Mouse (Mus musculus) brain, embryonic 14.5 days (tissue): ENCODE results near the gene Plekhb2.

ENCODE experiments used
- CTCF ChIP-seq: fragments of 200-500 bp; IDR thresholded peaks from 2 replicates; pipeline ENCODE4 v1.5.1; 2012; ENCODE audit warnings: inconsistent platforms, mild to moderate bottlenecking, moderate library complexity, borderline replicate concordance; ENCODE audit not compliant: insufficient read depth, insufficient read length; ENCODE audit errors: extremely low read depth
- POLR2A ChIP-seq: fragments of 200-500 bp; IDR thresholded peaks from 2 replicates; pipeline ENCODE4 v1.6.1; 2012; ENCODE audit warnings: mild to moderate bottlenecking, inconsistent platforms, borderline replicate concordance; ENCODE audit not compliant: poor library complexity, insufficient read depth, insufficient read length, severe bottlenecking; ENCODE audit errors: extremely low read depth

GRCm38 (mm10) chr1:34852116-34852878, 2.5 kb downstream of the Plekhb2 start:
- TF ChIP-seq CTCF (no peak), POLR2A (no peak)
